Comparison of ENCODE assay signal across 9 mouse cellular contexts in the genomic region with DNA sequence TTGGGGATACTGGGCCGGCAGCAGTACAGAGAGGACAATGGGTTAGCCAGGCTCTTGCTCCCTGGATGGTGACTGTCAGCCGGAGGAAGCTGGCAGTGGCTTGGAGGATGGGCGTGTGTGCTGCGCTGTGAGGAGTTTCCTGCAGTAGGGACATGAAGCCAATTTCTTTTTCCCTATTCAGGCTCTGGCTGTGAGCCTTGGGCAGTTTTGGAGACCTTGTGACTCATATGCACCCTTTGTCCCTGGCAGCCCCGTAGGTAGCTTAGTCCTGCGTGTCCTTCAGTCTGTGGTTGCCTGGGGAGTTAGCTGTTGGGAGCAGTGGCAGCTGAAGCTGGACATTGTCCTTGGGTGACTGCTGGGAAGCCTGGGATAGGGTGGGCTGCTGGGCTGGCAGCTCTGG.
DNase-seq lines count a peak whose midpoint lies in the region; ATAC-seq lines count a peak whose summit lies in the region.
"Had no signal": no experiment of that assay in that cellular context is flagged by ENCODE, and none has a peak within 500 bp of the region (broad histone marks: within the 10 kb centered on the region; RNA-seq: fewer than 3 reads in every experiment).

No protein-coding gene starts in this region.

- WGBS in heart, embryonic 12.5 days = 34% methylated on average over 6 of the region's 6 CpGs
- WGBS in neural tube, embryonic 15.5 days = 33% methylated on average over 6 of the region's 6 CpGs

- no peaks in the 10 kb centered on the region for H3K9me3 ChIP-seq in heart, embryonic 12.5 days (replicated peaks)
- H3K9me3 ChIP-seq in neural tube, embryonic 15.5 days (replicated peaks) = no peaks in the 10 kb centered on the region
- H3K9me3 ChIP-seq: liver, embryonic 13.5 days had no signal

- peaks cover 28% of the 10 kb centered on the region for H3K27me3 ChIP-seq in heart, embryonic 12.5 days (replicated peaks)
- H3K27me3 ChIP-seq in neural tube, embryonic 15.5 days (replicated peaks) = no peaks in the 10 kb centered on the region
- H3K27me3 ChIP-seq: liver, embryonic 13.5 days had no signal

- no peak overlapping the region for H3K4me3 ChIP-seq in heart, embryonic 12.5 days
- H3K4me3 ChIP-seq in neural tube, embryonic 15.5 days (replicated peaks) = no peak overlapping the region
- H3K4me3 ChIP-seq: liver, embryonic 13.5 days had no signal

- H3K4me1 ChIP-seq in heart, embryonic 12.5 days (replicated peaks) = peaks cover 73% of the 10 kb centered on the region
- peaks cover 44% of the 10 kb centered on the region for H3K4me1 ChIP-seq in neural tube, embryonic 15.5 days

- ATAC-seq in heart, embryonic 12.5 days (ENCODE audit: insufficient number of reproducible peaks, low FRiP score) = no peak
- peak; percentile 59; the same call in 1 of the 2 replicates for ATAC-seq in neural tube, embryonic 15.5 days (ENCODE audit: low FRiP score)

- peak; percentile 15 for DNase-seq in cerebellum, adult 11-12 months
- DNase-seq in cerebellum, adult 8-10 months = no peak
- peak; percentile 94 for DNase-seq in adrenal gland, adult 2 months
- DNase-seq in kidney, postnatal 10 days = peak; percentile 74
- DNase-seq in embryo, embryonic 11 days = no peak
- DNase-seq in layer of hippocampus, adult 11-12 months (ENCODE audit: low spot score) = no peak
- DNase-seq: liver, embryonic 13.5 days had no signal

- H3K27ac ChIP-seq in heart, embryonic 12.5 days (ENCODE audit: poor library complexity, severe bottlenecking) = 0 out of 2 replicates have a peak overlapping the region, but pooled peaks have one; percentile 17
- H3K27ac ChIP-seq in neural tube, embryonic 15.5 days (replicated peaks) = 0 out of 2 replicates have a peak overlapping the region, but pooled peaks have one; percentile 23
- H3K27ac ChIP-seq: liver, embryonic 13.5 days had no signal

- H3K9ac ChIP-seq in heart, embryonic 12.5 days = no peak overlapping the region
- H3K9ac ChIP-seq in neural tube, embryonic 15.5 days (replicated peaks) = no peak overlapping the region
- H3K9ac ChIP-seq: liver, embryonic 13.5 days had no signal

- no peak overlapping the region for H3K4me2 ChIP-seq in heart, embryonic 12.5 days
- H3K4me2 ChIP-seq in neural tube, embryonic 15.5 days = no peak overlapping the region
- H3K4me2 ChIP-seq: liver, embryonic 13.5 days had no signal

- H3K36me3 ChIP-seq in heart, embryonic 12.5 days = no peaks in the 10 kb centered on the region
- no peaks in the 10 kb centered on the region for H3K36me3 ChIP-seq in neural tube, embryonic 15.5 days

Comparison
In these comparisons a context has a peak if more than half of its experiments do, and no peak if none do; other contexts are left out.
1. DNase-seq: peak in cerebellum, adult 11-12 months (single experiment), adrenal gland, adult 2 months (single experiment) and kidney, postnatal 10 days (single experiment); none in cerebellum, adult 8-10 months (single experiment), embryo, embryonic 11 days (single experiment) and layer of hippocampus, adult 11-12 months (single experiment).